Mouse (Mus musculus) ES-E14 (cell line): ENCODE data around the gene Nags. TPM values are rescaled to one million over a fixed set of nuclear protein-coding genes. Genes with fewer than 3 reads are reported as not detected.

ENCODE experiments used
- DNase-seq: peaks from one replicate; pipeline ENCODE4 v3.0.0-alpha.2; 2013; ENCODE audit warnings: low read depth, low spot score
- H3K27ac ChIP-seq: 2 replicates; pipeline ENCODE4 v1.5.1; 2012; ENCODE audit warnings: low read depth, mild to moderate bottlenecking, low read length, moderate library complexity, mixed read lengths; ENCODE audit not compliant: poor library complexity, insufficient read depth, severe bottlenecking
- H3K36me3 ChIP-seq: 2 replicates; pipeline ENCODE4 v1.6.1; 2012; ENCODE audit warnings: mild to moderate bottlenecking, low read length, moderate library complexity, mixed read lengths; ENCODE audit not compliant: control insufficient read depth, poor library complexity, insufficient read depth, severe bottlenecking
- H3K4me1 ChIP-seq, 2 experiments: fragments of 150-350 bp in 1 of 2; sonication (generic) in 1 of 2; 2 replicates each; pipeline ENCODE4 v1.6.1; 2012; ENCODE audit warnings: low read length in 2 of 2, mild to moderate bottlenecking in 1 of 2, mixed read lengths in 1 of 2; ENCODE audit not compliant: control insufficient read depth in 2 of 2, insufficient read depth in 2 of 2, poor library complexity in 1 of 2
- H3K4me3 ChIP-seq, 2 experiments: fragments of 150-350 bp in 1 of 2; sonication (generic) in 1 of 2; 2 replicates each; pipeline ENCODE4 v1.5.1; 2012; ENCODE audit warnings: low read length in 2 of 2, low read depth in 1 of 2, mild to moderate bottlenecking in 1 of 2, mixed read lengths in 1 of 2; ENCODE audit not compliant: insufficient read depth in 1 of 2, poor library complexity in 1 of 2, severe bottlenecking in 1 of 2
- H3K9ac ChIP-seq: 2 replicates; pipeline ENCODE4 v1.6.1; 2012; ENCODE audit warnings: low read depth, mild to moderate bottlenecking, low read length, mixed read lengths; ENCODE audit not compliant: poor library complexity, insufficient read depth, severe bottlenecking
- H3K9me3 ChIP-seq: fragments of 150-350 bp; sonication (generic); 2 replicates; pipeline ENCODE4 v1.6.1; 2012; ENCODE audit warnings: low read depth, mild to moderate bottlenecking, low read length; ENCODE audit not compliant: control insufficient read depth, insufficient read depth
- CHD2 ChIP-seq: IDR thresholded peaks from 2 replicates; pipeline ENCODE4 v1.6.1; 2014; ENCODE audit warnings: mild to moderate bottlenecking, low read depth, low read length, inconsistent platforms
- HCFC1 ChIP-seq: IDR thresholded peaks from 2 replicates; pipeline ENCODE4 v1.6.1; 2012; ENCODE audit warnings: low read length, inconsistent platforms, borderline replicate concordance; ENCODE audit not compliant: insufficient read depth
- MAFK ChIP-seq: IDR thresholded peaks from 2 replicates; pipeline ENCODE4 v1.6.1; 2014; ENCODE audit warnings: mild to moderate bottlenecking, low read depth, low read length, inconsistent platforms; ENCODE audit not compliant: insufficient read depth
- ZC3H11A ChIP-seq: IDR thresholded peaks from 2 replicates; pipeline ENCODE4 v1.6.1; 2012; ENCODE audit warnings: low read depth, mild to moderate bottlenecking, inconsistent platforms, low read length, borderline replicate concordance
- ZNF384 ChIP-seq: IDR thresholded peaks from 2 replicates; pipeline ENCODE4 v1.6.1; 2012; ENCODE audit warnings: low read depth, low read length, inconsistent platforms
- in situ Hi-C, 2 experiments: fragments of 600-800 bp; cut with MboI; formaldehyde crosslinking; loops; one replicate each; pipeline ENCODE4 v1.15.1; 2025; ENCODE audit warnings: low sequenced_read_pairs in 2 of 2, inconsistent platforms in 1 of 2; ENCODE audit not compliant: unreplicated experiment in 2 of 2
- total RNA-seq: library from RNA; depleted of rRNA; stranded (reverse); fragments of 300-350 nt; gene quantifications from 2 replicates; pipeline ENCODE4 v1.2.3, GENCODE M21; 2012; rRNA removed

Gene Nags
- total RNA-seq, 1 experiment: 0.45 TPM

GRCm38 (mm10) chr11:102196018-102196797 lies 50.9 kb downstream of the Nags start:
- Histone ChIP-seq H3K9ac (no peak overlapping the region), H3K9me3 (no peaks in the 10 kb centered on the region), H3K36me3 (peaks cover 30% of the 10 kb centered on the region; the same call in 1 of the 2 replicates), H3K4me1 (no peaks in the 10 kb centered on the region), H3K4me3 (no peak overlapping the region), H3K27ac (no peak overlapping the region)
- in situ Hi-C loops: no loop called here
- no peak for DNase-seq
- no peak for TF ChIP-seq ZC3H11A
- TF ChIP-seq HCFC1: no peak
- TF ChIP-seq CHD2: no peak
- TF ChIP-seq MAFK: no peak
- TF ChIP-seq ZNF384: no peak

- no peak for TF ChIP-seq HCFC1
- no peak for TF ChIP-seq MAFK
- TF ChIP-seq ZNF384: no peak
- TF ChIP-seq ZC3H11A: no peak
- no peak for TF ChIP-seq CHD2
- H3K4me1 ChIP-seq: peaks cover 0 to 5% of the 10 kb centered on the region in 2 experiments; a peak in 1 of 4 replicates
- H3K36me3 ChIP-seq: peaks cover 33% of the 10 kb centered on the region; the same call in 1 of the 2 replicates
- H3K9me3 ChIP-seq: no peaks in the 10 kb centered on the region
- no peak for DNase-seq
- no peak overlapping the region for H3K27ac ChIP-seq
- in situ Hi-C loops: no loop called here
- H3K4me3 ChIP-seq: no peak overlapping the region
- no peak overlapping the region for H3K9ac ChIP-seq
Observed at GRCm38 (mm10) chr11:102198245-102198644, 52.9 kb downstream of the Nags start.

Other genes with a start within 250 kb of the Nags start
- gene Sost, start 178.5 kb upstream of the Nags start, total RNA-seq: not detected in 2 replicates
- gene Cfap97d1, start 161.2 kb upstream of the Nags start, total RNA-seq: not detected in 2 replicates
- 12.8 and 14.8 TPM in 2 replicates for gene Dusp3, start 158.5 kb upstream of the Nags start, total RNA-seq
- gene Mpp3, start 117.1 kb upstream of the Nags start, total RNA-seq: 5.2 and 7.5 TPM in 2 replicates
- gene Cd300lg, start 104.0 kb upstream of the Nags start, total RNA-seq: not detected in 2 replicates
- 0.94 and 1.2 TPM in 2 replicates for gene Mpp2, start 57.0 kb upstream of the Nags start, total RNA-seq
- gene Ppy, start 44.2 kb upstream of the Nags start, total RNA-seq: not detected in 2 replicates
- 0.49 and 2.1 TPM in 2 replicates for gene Pyy, start 37.7 kb upstream of the Nags start, total RNA-seq
- gene Tmem101, start 10.9 kb downstream of the Nags start, total RNA-seq: 75.3 and 98.7 TPM in 2 replicates
- gene Lsm12, start 39.8 kb downstream of the Nags start, total RNA-seq: 27.6 and 49.1 TPM in 2 replicates
- gene G6pc3, start 44.1 kb downstream of the Nags start, total RNA-seq: 14.2 and 16.3 TPM in 2 replicates
- gene Hdac5, start 84.7 kb downstream of the Nags start, total RNA-seq: 33.3 and 57.9 TPM in 2 replicates
- gene BC030867, start 103.4 kb downstream of the Nags start, total RNA-seq: 17.3 and 17.8 TPM in 2 replicates
- 0.98 and 1.0 TPM in 2 replicates for gene Asb16, start 123.2 kb downstream of the Nags start, total RNA-seq
- gene Tmub2, start 139.4 kb downstream of the Nags start, total RNA-seq: 33.0 and 37.2 TPM in 2 replicates
- 55.4 and 60.4 TPM in 2 replicates for gene Atxn7l3, start 151.1 kb downstream of the Nags start, total RNA-seq
- gene Ubtf, start 174.2 kb downstream of the Nags start, total RNA-seq: 138 and 155 TPM in 2 replicates
- 0.18 and 0.21 TPM in 2 replicates for gene Slc4a1, start 220.7 kb downstream of the Nags start, total RNA-seq
- 6.7 and 15.9 TPM in 2 replicates for gene Rundc3a, start 247.9 kb downstream of the Nags start, total RNA-seq